Mouse (Mus musculus): ENCODE measurements around the gene Slc1a4.
A peak's percentile ranks its signal among the peaks of the same experiment; 100 is the strongest.

Gene Slc1a4

DNA sequence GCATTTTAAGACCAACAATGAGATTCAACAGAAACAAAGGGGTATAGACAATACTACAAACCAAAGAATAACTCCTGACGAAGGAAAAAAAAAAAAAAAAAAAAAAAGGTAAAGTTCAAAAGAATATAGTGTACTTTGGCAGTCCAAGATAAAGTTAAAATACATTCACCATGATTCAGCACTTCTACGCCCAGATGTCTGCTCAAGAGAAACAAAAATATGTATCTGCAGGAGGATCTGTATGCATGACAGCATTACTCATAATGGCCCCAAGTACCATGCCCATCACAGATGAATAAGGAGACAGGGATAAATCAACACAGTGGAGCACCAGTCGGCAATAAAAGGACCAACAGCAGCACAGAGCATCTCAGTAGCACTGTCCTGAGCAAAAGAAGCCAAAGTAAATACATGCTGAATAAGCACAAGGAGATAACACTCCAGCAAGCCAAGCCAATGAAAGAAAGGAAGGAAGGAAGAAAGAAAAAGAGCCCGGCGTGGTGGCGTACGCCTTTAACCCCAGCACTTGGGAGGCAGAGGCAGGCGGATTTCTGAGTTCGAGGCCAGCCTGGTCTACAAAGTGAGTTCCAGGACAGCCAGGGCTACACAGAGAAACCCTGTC, 7.3 kb downstream of the Slc1a4 start:
- DNase-seq (ENCODE audit: low spot score): no peak

GRCm38 (mm10) chr11:20324006-20324405, 8.5 kb downstream of the Slc1a4 start:
- peak; percentile 67 for DNase-seq (ENCODE audit: low spot score)

DNA sequence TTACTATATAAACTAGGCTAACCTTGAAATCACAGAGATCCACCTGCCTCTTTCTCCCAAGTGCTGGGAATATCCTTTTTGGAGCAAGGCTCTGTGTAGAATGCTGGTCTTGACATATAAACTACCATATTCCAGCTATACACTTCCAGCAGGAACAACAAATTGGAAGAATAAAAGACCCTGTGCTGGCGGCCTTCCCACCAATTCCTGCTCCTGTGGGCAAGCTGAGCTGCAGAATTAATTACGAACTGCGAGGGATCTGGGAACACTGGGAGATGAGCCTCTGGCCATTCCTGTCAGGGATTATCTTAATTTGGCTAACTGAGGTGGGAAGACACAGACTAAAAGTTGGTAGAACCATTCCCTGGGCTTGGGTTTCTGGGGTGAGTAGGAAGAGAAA, 10.1 kb downstream of the Slc1a4 start:
- DNase-seq (ENCODE audit: low spot score): no peak

- no peak for DNase-seq (ENCODE audit: low spot score)
These were observed 11.9 kb downstream of the Slc1a4 start for GRCm38 (mm10) chr11:20320661-20321060.

DNA sequence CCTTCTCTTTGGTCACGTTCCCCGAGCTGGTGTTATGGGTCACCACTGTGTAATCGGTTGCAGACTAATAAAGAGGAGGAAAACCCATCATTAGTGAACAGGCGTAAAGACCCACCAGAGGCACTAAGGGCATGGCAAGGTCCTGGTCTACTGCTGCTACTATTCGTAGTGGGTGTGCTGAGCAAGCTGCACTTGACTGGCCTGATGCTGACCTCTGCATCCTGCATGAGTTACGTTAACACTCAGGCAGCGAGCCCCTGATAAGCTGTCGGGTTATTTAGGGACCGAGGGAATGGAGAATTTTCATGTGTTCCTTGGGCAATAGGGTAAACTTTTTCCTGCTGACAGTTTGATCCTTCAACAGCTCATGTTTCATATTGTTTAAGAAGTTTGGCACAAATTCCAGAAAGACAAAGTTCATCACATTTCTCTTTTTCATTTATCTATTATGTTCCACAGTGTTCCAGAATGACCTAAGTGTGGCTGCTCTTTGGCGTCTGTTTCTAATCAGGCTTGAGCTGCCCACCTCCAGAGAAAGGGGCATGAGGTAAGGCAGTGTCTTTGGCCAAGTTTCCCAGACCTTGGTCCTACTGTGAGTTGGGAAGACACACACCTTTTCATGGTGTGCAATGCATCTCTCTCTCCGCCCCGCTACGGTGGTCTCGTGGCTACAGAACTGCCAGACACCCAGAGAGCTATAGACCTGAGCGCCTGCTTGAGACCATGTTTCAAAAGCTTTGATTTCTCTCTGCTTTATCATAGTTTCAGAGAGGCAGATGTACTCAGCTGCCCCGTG, 13.7 kb downstream of the Slc1a4 start:
- peak; percentile 49 for DNase-seq (ENCODE audit: low spot score)

DNA sequence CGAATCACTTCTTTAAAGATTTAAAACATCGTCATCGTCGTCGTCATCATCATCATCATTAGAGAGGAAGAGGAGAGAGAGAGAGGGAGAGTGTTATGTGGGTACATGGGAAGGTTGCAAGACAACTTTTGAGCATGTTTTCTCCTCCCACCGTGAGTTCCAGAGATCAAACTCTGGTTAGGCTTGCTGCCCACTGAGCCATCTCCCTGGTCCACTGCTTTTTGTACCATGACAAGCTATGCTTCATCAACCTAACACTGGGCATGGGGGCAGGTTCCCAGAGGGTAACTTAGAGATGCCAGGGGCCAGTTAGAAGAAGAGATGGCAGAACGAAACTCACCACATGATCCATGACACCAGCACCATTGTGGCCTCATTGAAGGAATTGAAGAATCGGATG, 18.9 kb downstream of the Slc1a4 start:
- no peak for DNase-seq (ENCODE audit: low spot score)

GRCm38 (mm10) chr11:20309044-20309443, 23.5 kb downstream of the Slc1a4 start:
- peak; percentile 81 for DNase-seq (ENCODE audit: low spot score)

GRCm38 (mm10) chr11:20307409-20307808, 25.1 kb downstream of the Slc1a4 start:
- DNase-seq (ENCODE audit: low spot score): no peak

GRCm38 (mm10) chr11:20305641-20306040, 26.9 kb downstream of the Slc1a4 start:
- no peak for DNase-seq (ENCODE audit: low spot score)

GRCm38 (mm10) chr11:20304341-20304740, 28.2 kb downstream of the Slc1a4 start:
- DNase-seq (ENCODE audit: low spot score): peak; percentile 26

DNA sequence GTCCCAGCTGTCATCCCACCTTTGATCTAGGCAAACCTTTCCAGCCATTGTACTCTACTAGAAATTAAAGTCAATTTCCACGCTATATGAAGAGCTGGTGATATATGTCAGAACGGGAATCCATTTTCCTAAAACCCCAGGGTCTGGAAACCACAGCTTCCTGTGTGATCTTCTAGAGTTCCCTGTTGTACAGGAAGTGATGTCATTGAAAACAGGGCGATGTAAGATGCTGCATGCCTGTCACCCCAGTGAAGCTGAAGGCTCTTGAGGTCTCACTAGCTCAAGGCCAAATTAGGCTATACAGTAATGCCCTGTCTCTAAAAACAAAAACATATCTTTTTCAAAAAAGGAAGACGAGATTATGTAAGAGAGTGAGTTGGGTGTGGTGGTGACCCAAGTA, 31.2 kb downstream of the Slc1a4 start:
- no peak for DNase-seq (ENCODE audit: low spot score)

GRCm38 (mm10) chr11:20300850-20301249, 31.7 kb downstream of the Slc1a4 start:
- no peak for DNase-seq (ENCODE audit: low spot score)

GRCm38 (mm10) chr11:20299900-20300299, 32.6 kb downstream of the Slc1a4 start:
- DNase-seq (ENCODE audit: low spot score): no peak

DNA sequence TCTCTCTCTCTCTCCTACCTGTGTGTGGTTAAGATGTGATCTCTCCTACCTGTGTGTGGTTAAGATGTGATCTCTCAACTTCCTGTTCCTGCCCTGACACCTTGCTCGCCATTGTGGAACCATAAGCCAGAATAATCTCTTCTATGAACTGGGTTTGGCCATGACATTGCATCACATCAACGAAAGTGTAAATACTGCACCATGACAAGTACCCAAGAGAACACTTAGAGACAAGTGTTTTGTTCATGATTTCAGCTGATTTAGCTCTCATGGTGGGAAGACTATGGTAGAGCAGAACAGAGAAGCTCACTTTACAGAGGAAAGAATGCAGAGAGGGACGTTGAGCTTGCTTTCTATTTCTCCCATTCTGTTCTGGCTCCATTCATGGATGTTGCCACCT, 48.0 kb downstream of the Slc1a4 start:
- no peak for DNase-seq (ENCODE audit: low spot score)

- no peak for DNase-seq (ENCODE audit: low spot score)
These were observed 49.8 kb downstream of the Slc1a4 start for GRCm38 (mm10) chr11:20282601-20283219.

DNA sequence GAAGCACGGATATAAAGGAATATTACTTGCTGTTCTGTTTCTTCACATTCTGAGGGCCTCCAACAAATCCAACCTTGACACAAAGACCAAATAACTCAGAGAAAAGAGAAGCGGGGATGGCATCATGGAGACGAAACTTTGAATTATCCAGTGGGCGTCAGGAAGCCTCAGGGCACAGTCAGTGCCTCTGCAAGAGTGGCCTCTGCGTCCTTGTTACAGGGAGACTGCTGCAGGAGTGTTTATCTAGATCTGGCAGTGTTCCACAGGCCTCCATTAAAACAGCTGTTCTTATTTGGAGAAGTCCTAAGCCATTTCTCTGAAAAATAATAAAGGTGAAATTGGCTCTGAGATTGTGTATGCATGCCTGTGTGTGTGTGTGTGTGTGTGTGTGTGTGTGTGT, 51.5 kb downstream of the Slc1a4 start:
- peak; percentile 45 for DNase-seq (ENCODE audit: low spot score)

DNA sequence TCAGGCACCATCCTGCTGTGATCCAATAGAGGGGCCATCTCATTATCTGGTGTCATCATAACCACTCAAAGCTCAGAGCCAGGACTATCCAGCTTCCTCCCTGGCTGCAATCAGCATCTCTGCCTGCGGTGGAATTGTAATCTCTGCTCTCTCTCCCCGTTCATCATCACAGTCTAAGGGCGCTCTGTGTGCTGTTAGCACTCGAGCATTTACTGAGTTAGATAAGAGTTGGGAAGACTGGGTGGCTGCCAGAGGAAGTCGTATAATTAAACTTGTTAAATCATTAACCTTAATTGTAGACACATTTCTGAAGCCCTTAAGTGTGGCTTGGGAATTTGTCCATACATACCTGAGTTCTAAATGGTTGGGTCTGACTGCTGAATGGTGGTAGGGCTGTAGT, 53.8 kb downstream of the Slc1a4 start:
- no peak for DNase-seq (ENCODE audit: low spot score)

DNA sequence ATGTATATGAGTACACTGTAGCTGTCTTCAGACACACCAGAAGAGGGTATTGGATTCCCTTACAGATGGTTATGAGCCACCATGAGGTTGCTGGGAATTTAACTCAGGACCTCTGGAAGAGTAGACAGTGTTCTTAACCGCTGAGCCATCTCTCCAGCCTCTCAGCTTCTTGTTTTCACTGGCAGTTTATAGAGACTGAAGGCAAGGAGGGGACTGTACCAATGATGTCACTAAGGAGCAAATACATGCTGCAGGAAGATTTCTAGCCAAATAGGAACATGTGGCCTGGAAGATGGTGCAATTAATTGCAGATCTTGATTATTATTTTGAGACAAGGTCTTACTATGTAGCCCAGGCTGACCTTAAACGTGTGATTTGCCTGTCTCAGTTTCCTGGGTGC, 55.4 kb downstream of the Slc1a4 start:
- DNase-seq (ENCODE audit: low spot score): no peak

DNA sequence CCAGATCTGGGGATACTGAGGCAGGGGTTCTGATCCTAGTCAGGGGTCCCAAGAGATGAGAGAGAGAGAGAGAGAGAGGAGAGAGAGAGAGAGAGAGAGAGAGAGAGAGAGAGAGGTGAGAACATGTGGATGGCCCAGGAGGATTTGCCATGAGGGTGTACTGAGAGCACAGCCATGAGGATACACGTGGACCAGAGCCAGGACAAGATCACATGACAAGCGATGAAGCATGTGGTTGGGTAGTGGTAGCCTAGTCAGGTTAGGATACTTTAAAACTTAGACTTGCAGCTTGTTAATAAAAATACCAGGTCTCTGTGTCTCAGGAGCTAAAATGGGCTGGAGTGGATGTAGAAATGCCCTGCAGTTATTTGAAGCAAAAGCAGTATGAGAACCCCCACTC, 56.5 kb downstream of the Slc1a4 start:
- DNase-seq (ENCODE audit: low spot score): no peak

GRCm38 (mm10) chr11:20269885-20270284, 62.6 kb downstream of the Slc1a4 start:
- DNase-seq (ENCODE audit: low spot score): no peak

DNA sequence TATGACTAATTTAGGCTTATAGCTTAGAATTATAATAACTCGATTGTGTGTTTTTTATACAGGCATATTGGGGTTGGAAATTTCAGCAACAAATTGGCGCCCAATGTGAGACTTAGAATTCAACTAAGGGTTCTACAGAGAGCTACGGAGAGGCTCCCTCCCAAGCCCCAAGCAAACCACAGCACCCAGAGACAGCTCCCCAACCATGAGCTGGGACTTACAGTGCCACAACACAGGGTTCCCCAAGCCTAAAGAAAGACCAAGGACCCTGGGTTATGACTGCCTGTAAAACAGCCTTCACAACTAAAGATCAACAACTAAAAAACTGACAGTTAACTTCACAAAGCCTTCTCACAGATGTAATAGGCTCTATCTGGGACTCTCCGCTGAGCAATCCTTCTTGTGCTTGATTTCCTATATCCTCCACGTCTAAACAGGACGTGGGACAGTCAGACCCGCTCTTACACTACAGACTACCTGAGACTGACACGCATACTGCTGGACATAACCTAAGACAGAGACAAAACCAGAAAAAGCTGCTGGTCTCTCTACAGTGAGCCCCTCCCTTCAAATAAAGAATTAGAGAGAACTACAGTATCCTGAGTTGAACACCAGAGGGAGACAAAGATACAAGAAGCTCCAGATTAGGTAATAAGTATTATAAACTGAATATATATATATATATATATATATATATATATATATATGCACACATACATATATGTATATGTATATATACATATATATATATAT, 69.7 kb downstream of the Slc1a4 start:
- DNase-seq (ENCODE audit: low spot score): peak; percentile 63

DNA sequence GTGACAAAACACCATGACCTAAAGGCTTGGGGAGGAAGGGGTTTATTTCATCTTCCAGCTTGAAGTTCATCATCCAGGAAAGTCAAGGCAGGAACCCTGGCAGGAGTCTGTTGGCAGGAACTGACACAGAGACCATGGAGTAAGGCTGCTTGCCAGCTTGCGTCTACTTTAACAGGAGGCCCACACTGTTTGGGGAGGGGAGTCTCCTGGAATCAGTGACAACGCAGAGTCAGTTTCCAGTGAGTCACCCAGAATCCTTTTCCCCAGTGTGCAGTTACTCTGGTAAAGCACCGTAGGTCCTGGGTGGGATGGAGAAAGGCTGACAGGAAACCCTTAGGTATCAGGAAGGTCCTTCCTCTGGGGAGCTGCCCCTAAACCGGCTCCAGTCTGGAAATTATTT, 77.7 kb downstream of the Slc1a4 start:
- DNase-seq (ENCODE audit: low spot score): no peak

- peak; percentile 41 for DNase-seq (ENCODE audit: low spot score)
These were observed 79.4 kb downstream of the Slc1a4 start for GRCm38 (mm10) chr11:20253088-20253487.

All from adipocyte (in vitro differentiated cells).